Mouse (Mus musculus) left cerebral cortex, adult 2 months (tissue): ENCODE measurements around the gene Jpt2. TPM values are rescaled to one million over a fixed set of nuclear protein-coding genes. Genes with fewer than 3 reads are reported as not detected.

Source experiments
- DNase-seq, 2 experiments: peaks; one replicate each; pipeline ENCODE4 v3.0.0; 2021 to 2022; ENCODE audit warnings: low spot score in 2 of 2, mixed read lengths in 1 of 2; ENCODE audit errors: extremely low spot score in 1 of 2
- H3K27ac ChIP-seq: fragments of 200-600 bp; 2 replicates; pipeline ENCODE4 v1.8.1; 2022
- H3K4me3 ChIP-seq: fragments of 200-600 bp; 2 replicates; pipeline ENCODE4 v1.8.1; 2022
- CTCF ChIP-seq: fragments of 200-600 bp; IDR thresholded peaks from 2 replicates; pipeline ENCODE4 v1.8.1; 2022; ENCODE audit warnings: antibody characterized with exemption, mild to moderate bottlenecking, moderate library complexity
- intact Hi-C: fragments of 180-260 bp; cut with DNase I; formaldehyde crosslinking; loops from one replicate; pipeline ENCODE4 v1.15.1; 2025
- total RNA-seq, 2 experiments: library from RNA; stranded (reverse); gene quantifications; 2 replicates each; pipeline ENCODE4 v1.2.3; 2021

The Jpt2 gene
- total RNA-seq, 2 experiments from 2014 or later, result 5.3 to 6.9 TPM

- TF ChIP-seq CTCF, result peak; percentile 51
- no peak overlapping the region for H3K4me3 ChIP-seq
- H3K27ac ChIP-seq, result peak overlapping the region; percentile 40; the same call in 1 of the 2 replicates
- intact Hi-C loops, result no loop called here
- no peak for DNase-seq
Observed at GRCm38 (mm10) chr17:24902671-24903474, 57.6 kb downstream of the Jpt2 start.

DNA sequence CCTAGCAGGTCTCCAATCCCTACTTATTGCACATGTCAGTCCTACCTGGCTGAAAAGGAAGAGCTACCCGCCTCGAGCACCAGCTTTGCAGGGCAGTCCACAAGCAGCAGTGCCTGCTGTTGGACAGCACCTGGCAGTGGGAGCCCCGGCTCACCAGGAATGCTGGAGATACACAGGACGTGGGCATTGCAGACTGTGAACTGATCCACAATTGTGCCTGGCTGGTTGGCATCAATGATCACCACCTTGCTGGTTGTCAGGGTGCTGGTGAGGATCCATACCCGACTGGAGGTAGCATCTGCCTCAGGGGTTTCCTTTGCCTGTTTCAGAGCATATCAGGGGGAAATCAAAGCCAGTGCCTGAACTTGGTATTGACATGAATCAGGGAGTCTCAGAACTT, 58.4 kb downstream of the Jpt2 start:
- Histone ChIP-seq H3K4me3 (no peak overlapping the region), H3K27ac (no peak overlapping the region)
- TF ChIP-seq CTCF, result no peak
- intact Hi-C loops, result no loop called here
- no peak for DNase-seq

DNA sequence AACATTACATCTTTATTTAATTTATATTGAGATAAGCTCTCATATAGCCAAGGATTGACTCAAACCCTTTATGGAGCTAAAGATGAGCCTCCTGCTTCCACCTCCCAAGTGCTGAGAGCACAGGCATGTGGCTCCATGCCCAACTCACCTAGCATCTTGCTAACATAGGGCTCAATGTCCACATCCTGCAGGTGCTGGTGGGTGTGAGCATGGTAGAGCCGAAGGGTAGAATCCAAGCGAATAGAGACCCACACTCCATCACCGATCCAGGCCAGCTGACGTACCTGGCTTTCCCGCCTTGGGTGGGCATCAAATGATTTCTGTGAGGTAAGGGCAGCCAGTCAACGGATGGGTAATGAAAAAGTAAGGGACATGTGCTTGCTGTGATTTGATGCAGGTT, 60.5 kb downstream of the Jpt2 start:
- Histone ChIP-seq H3K4me3 (no peak overlapping the region), H3K27ac (peak overlapping the region; percentile 3; the same call in 1 of the 2 replicates)
- no peak for DNase-seq
- intact Hi-C loops, result no loop called here
- TF ChIP-seq CTCF, result no peak

GRCm38 (mm10) chr17:24899153-24899552, 61.3 kb downstream of the Jpt2 start:
- Histone ChIP-seq H3K27ac (peak overlapping the region; percentile 24; the same call in 1 of the 2 replicates), H3K4me3 (no peak overlapping the region)
- no peak for DNase-seq
- no peak for TF ChIP-seq CTCF
- intact Hi-C loops, result no loop called here

DNA sequence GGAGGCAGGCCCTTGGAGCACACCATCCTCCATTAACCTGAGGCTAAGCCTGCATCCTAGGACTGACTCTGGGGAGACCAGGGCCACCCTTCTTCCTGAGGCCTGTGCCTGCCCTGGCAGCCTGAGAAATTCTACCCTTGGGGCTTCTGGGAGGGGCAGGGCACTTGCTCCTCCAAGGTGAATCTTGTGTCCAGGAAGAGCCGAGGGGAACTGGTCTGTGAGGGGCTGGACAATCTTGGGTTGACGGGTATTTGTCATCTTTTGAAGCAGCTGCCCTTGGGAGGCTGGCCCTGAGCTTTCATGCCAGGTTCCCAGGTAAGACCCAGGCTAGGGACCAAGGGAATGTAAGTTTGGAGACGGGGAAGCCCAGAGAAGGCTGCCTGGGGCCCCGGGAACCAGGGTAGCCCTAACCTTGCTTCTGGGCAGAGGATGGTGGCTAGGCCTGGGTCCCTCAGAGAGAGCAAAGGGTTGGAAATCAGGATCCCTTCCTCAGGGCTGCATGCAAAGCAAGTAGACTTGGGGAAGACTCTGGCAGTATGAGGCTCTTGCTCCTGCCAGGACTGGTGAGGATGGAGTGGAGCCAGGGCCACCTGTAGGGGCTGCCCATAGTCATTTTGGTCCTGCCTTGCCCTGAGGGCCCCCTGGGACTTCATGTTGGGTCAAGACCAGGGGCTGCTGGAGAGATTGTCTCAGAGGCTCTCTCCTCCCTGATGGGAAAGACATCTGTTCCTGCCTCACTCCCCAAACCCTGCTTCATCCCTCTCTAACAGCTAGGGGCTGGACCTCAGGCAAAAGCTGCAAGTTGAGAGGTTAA, 62.2 kb downstream of the Jpt2 start:
- no peak for DNase-seq
- Histone ChIP-seq H3K4me3 (no peak overlapping the region), H3K27ac (peak overlapping the region; percentile 57)
- intact Hi-C loops, result no loop called here
- no peak for TF ChIP-seq CTCF

DNA sequence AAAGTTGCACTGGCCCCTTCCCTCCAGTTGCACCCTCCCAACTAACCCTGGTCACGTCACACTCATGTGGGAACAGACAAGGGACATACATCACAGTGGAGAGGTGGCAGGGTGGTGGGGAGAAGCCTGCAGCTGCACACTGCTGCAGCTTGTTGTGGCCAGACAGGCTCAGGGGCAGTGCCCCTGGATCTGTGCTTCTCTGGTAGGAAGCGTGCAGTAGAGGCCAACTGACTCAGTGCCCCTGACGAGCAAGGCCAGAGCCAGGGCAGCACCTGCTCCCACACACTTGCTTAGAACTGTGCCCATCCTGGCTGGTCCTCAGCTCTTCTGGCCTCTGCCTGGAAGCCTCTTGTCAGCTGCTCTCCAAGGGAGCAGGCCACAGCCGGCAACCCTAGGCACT, 62.9 kb downstream of the Jpt2 start:
- peak overlapping the region; percentile 57 for H3K27ac ChIP-seq
- peak overlapping the region; percentile 56 for H3K4me3 ChIP-seq
- intact Hi-C loops, result no loop called here
- no peak for DNase-seq
- TF ChIP-seq CTCF, result no peak

- no peak for TF ChIP-seq CTCF
- peak overlapping the region; percentile 94 for H3K27ac ChIP-seq
- intact Hi-C loops, result no loop called here
- DNase-seq, result no peak
- peak overlapping the region; percentile 56 for H3K4me3 ChIP-seq
Observed at GRCm38 (mm10) chr17:24896993-24897269, 63.6 kb downstream of the Jpt2 start.

- peak within 1 kb of the TSS; percentile 94 for H3K27ac ChIP-seq
- peak; percentile 69 to 76 for DNase-seq
- peak within 1 kb of the TSS; percentile 56 for H3K4me3 ChIP-seq
- no peak; the same call in none of the 2 replicates for TF ChIP-seq CTCF
- intact Hi-C loops, result no loop called here
Observed at GRCm38 (mm10) chr17:24896241-24896992, 64.1 kb downstream of the Jpt2 start, which contains the start of gene Nme3. TSS of gene Nme3 (plus strand) at chr17:24896500.

DNA sequence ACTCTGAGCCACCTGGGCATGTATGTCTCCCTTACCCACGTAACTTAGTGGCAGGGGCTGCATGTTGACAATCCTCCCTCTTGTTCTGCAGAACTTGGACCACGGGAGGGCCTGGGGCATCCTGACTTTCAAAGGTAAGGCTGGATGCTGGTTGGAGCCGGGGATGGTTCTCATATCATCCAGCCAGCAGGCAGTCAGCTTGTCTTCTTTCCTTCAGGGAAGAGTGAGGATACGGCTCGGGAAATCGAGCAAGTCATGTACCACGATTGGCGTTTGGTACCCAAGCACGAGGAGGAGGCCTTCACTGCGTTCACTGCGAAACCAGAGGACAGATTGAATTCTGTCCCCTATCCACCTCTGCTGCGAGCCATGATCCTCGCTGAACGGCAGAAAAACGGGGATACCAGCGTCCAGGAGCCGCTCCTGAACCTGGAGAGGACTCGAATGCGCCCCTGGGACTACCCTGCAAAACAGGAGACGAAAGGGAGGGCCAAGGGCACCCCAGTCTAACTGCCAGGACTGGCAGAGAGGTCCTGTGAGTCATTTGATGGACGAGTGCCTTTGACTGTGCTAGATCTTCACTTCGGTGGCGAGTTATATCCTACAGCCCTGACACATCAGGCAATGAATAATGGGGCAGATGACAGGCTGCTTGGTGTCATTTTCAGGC, 64.8 kb downstream of the Jpt2 start:
- intact Hi-C loops, result no loop called here
- no peak for DNase-seq
- Histone ChIP-seq H3K27ac (peak overlapping the region; percentile 94), H3K4me3 (peak overlapping the region; percentile 56)
- no peak for TF ChIP-seq CTCF

- no peak for TF ChIP-seq CTCF
- intact Hi-C loops, result no loop called here
Observed at GRCm38 (mm10) chr17:24894995-24895547, 65.4 kb downstream of the Jpt2 start, which contains the start of the genes Eme2 and Mrps34. TSS of gene Eme2 (minus strand) at chr17:24895087. TSS of gene Mrps34 (plus strand) at chr17:24895116.

More at GRCm38 (mm10) chr17:24894995-24895547, 65.4 kb downstream of the Jpt2 start, which contains the start of the genes Eme2 and Mrps34:
- peak within 1 kb of the TSS; percentile 56 for H3K4me3 ChIP-seq
- H3K27ac ChIP-seq, result peak within 1 kb of the TSS; percentile 94
- DNase-seq, result peak; percentile 81 to 84
